Mouse (Mus musculus): ENCODE results near the gene Tns3.

DNA sequence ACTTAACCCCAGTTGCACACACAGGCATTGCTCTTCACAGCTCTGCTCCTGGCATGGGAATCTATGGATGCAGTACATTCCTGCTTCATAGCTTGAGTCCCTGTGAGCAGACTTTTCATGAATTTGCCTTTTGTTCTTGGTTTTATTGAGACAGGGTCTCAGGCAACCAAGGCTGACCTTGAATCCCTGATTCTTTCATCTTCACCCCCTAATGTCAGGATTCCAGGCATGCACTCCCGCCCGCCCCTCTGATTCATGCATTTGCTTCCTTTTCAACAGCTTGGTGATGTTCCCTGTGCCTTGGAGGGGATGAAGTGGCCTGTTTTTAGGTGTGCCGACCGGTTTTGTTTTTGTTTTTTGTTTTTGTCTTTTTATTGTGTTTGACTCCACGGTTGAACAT, 35.4 kb upstream of the Tns3 start:
- no peak for TF ChIP-seq CTCF (IDR thresholded peaks at IDR 0.05; ENCODE audit: low read depth, low read length)
- TF ChIP-seq POLR2A (IDR thresholded peaks at IDR 0.05; ENCODE audit: extremely low read depth, insufficient read depth, low read length) = no peak
